Mouse (Mus musculus): Measurements from ENCODE around the gene Olfr411. TPM values are rescaled to one million over a fixed set of nuclear protein-coding genes. Genes with fewer than 3 reads are reported as not detected.

Olfr411 gene
- polyA plus RNA-seq (2012; ENCODE audit: low replicate concordance), result not detected in 2 replicates

GRCm38 (mm10) chr11:74352550-74352949 is at the start of gene Olfr411:
Gene Olfr411, minus strand, starts transcription at chr11:74352650.

GRCm38 (mm10) chr11:74361769-74362168 is 9.3 kb upstream of the Olfr411 start, which contains the start of gene Olfr412:
Gene Olfr412, plus strand, starts transcription at chr11:74362069.

GRCm38 (mm10) chr11:74337931-74338330 is 14.5 kb downstream of the Olfr411 start, which contains the start of gene Olfr410:
Gene Olfr410, minus strand, starts transcription at chr11:74338031.

Other genes starting within 250 kb of the Olfr411 start
- gene Olfr401, start 238.9 kb downstream of the Olfr411 start, polyA plus RNA-seq (2012; ENCODE audit: low replicate concordance), result not detected in 2 replicates
- gene Olfr402, start 199.1 kb downstream of the Olfr411 start, polyA plus RNA-seq (2012; ENCODE audit: low replicate concordance), result not detected in 2 replicates
- gene Olfr403, start 166.4 kb downstream of the Olfr411 start, polyA plus RNA-seq (2012; ENCODE audit: low replicate concordance), result not detected in 2 replicates
- gene Olfr43, start 141.3 kb downstream of the Olfr411 start, polyA plus RNA-seq (2012; ENCODE audit: low replicate concordance), result not detected in 2 replicates
- not detected in 2 replicates for gene Olfr406, start 92.8 kb downstream of the Olfr411 start, polyA plus RNA-seq (2012; ENCODE audit: low replicate concordance)
- not detected in 2 replicates for gene Olfr59, start 68.9 kb downstream of the Olfr411 start, polyA plus RNA-seq (2012; ENCODE audit: low replicate concordance)
- gene Olfr410, start 14.6 kb downstream of the Olfr411 start, polyA plus RNA-seq (2012; ENCODE audit: low replicate concordance), result 0.05 TPM in 1 of 2 replicates, not detected in the other
- not detected in 2 replicates for gene Olfr412, start 9.4 kb upstream of the Olfr411 start, polyA plus RNA-seq (2012; ENCODE audit: low replicate concordance)